Mouse (Mus musculus): ENCODE measurements around the gene Nup88.

DNA sequence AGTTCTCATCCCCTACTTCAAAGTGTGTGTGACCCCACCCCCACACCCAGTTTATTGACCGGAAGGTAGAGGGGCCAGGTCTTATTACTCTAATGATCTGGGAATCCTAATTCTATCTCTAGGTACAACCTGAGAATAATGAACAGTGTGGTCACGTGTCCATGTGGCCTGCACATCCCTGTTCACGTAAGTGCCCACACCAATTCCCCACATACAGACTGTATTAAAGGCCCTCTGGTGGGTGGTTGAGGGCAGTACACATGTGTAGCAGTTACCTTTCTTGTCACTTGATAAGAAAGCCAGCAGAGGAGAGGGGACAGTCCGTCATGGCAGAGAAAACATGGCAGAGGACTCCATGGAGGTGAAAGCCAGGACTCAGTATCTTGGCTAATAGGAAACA lies 4.2 kb upstream of the Nup88 start:
- TF ChIP-seq GATA1 (IDR thresholded peaks at IDR 0.05; ENCODE audit: low read length) = no peak
- no peak for TF ChIP-seq TAL1 (IDR thresholded peaks at IDR 0.05; ENCODE audit: low read length)

All from erythroblast, embryonic 14.5 days (primary cell).